Mouse (Mus musculus) ES-E14 (cell line): ENCODE measurements at regions not wholly inside any gene's neighbourhood (a gene's known extent, or its start where the extent isn't known, plus 50 kb on each side); places are given as distances from the start of the nearest gene placed in this dataset.

ENCODE experiments used
- MAFK ChIP-seq: IDR thresholded peaks from 2 replicates; pipeline ENCODE4 v1.6.1; 2014; ENCODE audit warnings: mild to moderate bottlenecking, low read depth, low read length, inconsistent platforms; ENCODE audit not compliant: insufficient read depth
- ZC3H11A ChIP-seq: IDR thresholded peaks from 2 replicates; pipeline ENCODE4 v1.6.1; 2012; ENCODE audit warnings: low read depth, mild to moderate bottlenecking, inconsistent platforms, low read length, borderline replicate concordance
- ZNF384 ChIP-seq: IDR thresholded peaks from 2 replicates; pipeline ENCODE4 v1.6.1; 2012; ENCODE audit warnings: low read depth, low read length, inconsistent platforms

DNA sequence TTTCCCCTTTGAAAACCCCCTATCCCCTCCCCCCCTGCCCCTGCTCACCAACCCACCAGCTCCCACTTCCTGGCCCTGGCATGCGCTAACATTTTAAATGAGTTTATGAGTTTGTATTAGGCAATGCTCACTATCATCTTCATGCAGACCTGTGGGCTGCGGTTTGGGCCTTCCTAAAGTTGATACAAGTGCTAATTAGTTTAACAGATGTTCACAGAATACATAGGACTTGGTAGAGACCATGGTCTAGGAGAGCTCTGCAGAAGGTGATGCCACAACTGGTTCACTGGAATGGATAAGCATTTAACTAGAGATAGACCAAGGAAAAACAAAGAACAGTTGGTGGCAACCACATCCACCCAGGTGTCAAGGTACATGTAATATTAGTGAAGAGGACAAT lies 324.1 kb upstream of the Sox11 start:
- TF ChIP-seq ZNF384 (no peak), MAFK (no peak), ZC3H11A (no peak)
